Mouse (Mus musculus) embryonic facial prominence, embryonic 13.5 days (tissue): ENCODE data around the gene Olfr214. TPM values are rescaled to one million over a fixed set of nuclear protein-coding genes. Genes with fewer than 3 reads are reported as not detected.
"Not testable (repeated sequence)": the region's sequence is repeated elsewhere in the genome, so short reads cannot be mapped to it uniquely, and the experiment has no call there.

ENCODE experiments used
- ATAC-seq: fragments of 200-750 bp; cut with Nextera tagmentation; 2 replicates; pipeline ENCODE4 v1.8.0; 2017; ENCODE audit warnings: low read depth; ENCODE audit not compliant: insufficient number of reproducible peaks, insufficient read depth, low FRiP score, low TSS enrichment
- H3K27ac ChIP-seq: fragments of 300-500 bp; sonication (generic); 2 replicates; pipeline ENCODE4 v1.5.1; 2015; ENCODE audit warnings: moderate library complexity, mild to moderate bottlenecking, inconsistent platforms
- H3K27me3 ChIP-seq: fragments of 300-500 bp; sonication (generic); 2 replicates; pipeline ENCODE4 v1.6.1; 2015; ENCODE audit warnings: mild to moderate bottlenecking, inconsistent platforms
- H3K36me3 ChIP-seq: fragments of 300-500 bp; sonication (generic); 2 replicates; pipeline ENCODE4 v1.6.1; 2015; ENCODE audit warnings: mild to moderate bottlenecking, inconsistent platforms
- H3K4me1 ChIP-seq: fragments of 300-500 bp; sonication (generic); 2 replicates; pipeline ENCODE4 v1.6.1; 2015; ENCODE audit warnings: inconsistent platforms
- H3K4me2 ChIP-seq: fragments of 300-500 bp; sonication (generic); 2 replicates; pipeline ENCODE4 v1.6.1; 2015; ENCODE audit warnings: moderate library complexity, mild to moderate bottlenecking, inconsistent platforms
- H3K4me3 ChIP-seq: fragments of 300-500 bp; sonication (generic); 2 replicates; pipeline ENCODE4 v1.5.1; 2015; ENCODE audit warnings: mild to moderate bottlenecking, inconsistent platforms
- H3K9ac ChIP-seq: fragments of 300-500 bp; sonication (generic); 2 replicates; pipeline ENCODE4 v1.6.1; 2015; ENCODE audit warnings: mild to moderate bottlenecking, inconsistent platforms
- H3K9me3 ChIP-seq: fragments of 300-500 bp; sonication (generic); 2 replicates; pipeline ENCODE4 v1.6.1; 2016; ENCODE audit warnings: inconsistent platforms
- WGBS: fragments of 180-500 bp; shearing (Covaris S2); methylation state at CpG from one replicate; pipeline ENCODE4 v1.1.7; 2015; ENCODE audit warnings: mixed read lengths; 5-methylcytosine and 5-hydroxymethylcytosine counted together
- polyA plus RNA-seq: library from polyadenylated mRNA; unstranded; fragments of >200 nt; fragmentation: Nextera tagmentation; extraction: Ambion mirVana; gene quantifications from 2 replicates; pipeline ENCODE4 v1.2.1, GENCODE M21; 2015

Olfr214 gene
- not detected in 2 replicates for polyA plus RNA-seq

DNA sequence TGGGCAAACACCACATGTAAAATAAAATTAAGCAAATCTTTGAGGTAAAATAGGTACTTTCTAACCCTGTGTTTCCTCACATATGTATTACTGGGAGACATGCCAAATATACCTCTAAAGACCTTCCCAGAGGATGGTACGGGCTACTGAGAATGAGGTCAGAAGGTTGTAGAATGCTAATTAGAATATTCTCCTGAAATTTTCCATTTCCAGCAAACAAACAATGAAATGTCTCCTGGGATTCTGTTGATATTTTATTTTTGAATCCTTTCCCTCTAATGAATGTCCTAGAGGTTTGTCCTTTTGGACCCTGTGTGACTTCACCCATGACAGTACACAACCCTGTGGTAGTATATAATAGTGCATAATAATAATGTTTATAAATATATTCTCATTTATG is at the start of gene Olfr214:
Gene Olfr214, plus strand, starts transcription at position 301 of the 400 bp plus-strand sequence.
- H3K4me1 ChIP-seq, result 0 out of 2 replicates have a peak, but pooled peaks cover 3% of the 10 kb centered on the region
- WGBS, result 77% methylated on average over 1 of the region's 1 CpGs
- H3K4me2 ChIP-seq, result no peak within 1 kb of the TSS
- H3K4me3 ChIP-seq, result no peak within 1 kb of the TSS
- no peaks in the 10 kb centered on the region for H3K9me3 ChIP-seq
- H3K27me3 ChIP-seq, result peaks cover 9% of the 10 kb centered on the region; the same call in 1 of the 2 replicates
- no peak within 1 kb of the TSS for H3K27ac ChIP-seq
- H3K9ac ChIP-seq, result no peak within 1 kb of the TSS
- no peak for ATAC-seq
- H3K36me3 ChIP-seq, result no peaks in the 10 kb centered on the region

DNA sequence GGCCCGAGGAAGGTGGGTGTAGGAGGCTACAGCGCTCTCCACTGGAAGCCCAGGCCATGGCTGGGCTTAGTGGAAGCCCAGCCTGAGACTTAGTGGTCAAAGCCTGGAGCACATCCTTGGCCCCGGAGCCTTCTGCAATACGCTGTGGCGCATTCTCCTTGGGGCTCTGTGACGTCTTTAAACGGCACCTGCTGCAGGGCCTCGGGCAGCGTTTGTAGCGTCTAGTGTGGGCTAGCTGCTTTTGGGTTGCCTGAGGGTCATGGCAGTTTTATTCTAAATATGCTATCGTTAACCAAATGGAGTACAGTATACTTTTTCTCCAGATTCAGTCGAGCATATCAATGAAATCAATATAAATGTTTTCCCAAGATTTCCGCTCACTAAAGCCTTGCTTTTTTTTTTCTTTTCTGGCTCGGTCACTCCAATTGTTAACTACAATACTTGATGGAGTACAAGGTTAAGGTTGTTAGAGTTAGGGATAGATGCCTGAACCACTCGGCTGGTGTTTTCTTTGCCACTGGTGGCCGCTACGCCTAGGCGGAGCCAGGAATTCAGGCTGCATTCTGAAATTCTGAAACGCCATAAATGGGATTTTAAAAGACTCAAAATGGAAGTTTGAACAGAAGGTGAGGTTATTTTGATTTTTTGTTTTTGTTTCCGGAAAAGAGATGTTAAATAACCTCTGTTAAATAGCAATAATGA is 47.6 kb upstream of the Olfr214 start, which contains the start of gene Olfr212:
Gene Olfr212, plus strand, starts transcription at position 215 of the 702 bp plus-strand sequence.
- ATAC-seq, H3K4me3 ChIP-seq, H3K4me1 ChIP-seq, H3K27ac ChIP-seq, H3K4me2 ChIP-seq, H3K36me3 ChIP-seq, H3K9ac ChIP-seq, H3K27me3 ChIP-seq: not testable (repeated sequence)
- H3K9me3 ChIP-seq, result peaks cover 13% of the 10 kb centered on the region
- WGBS, result 91% methylated on average over 20 of the region's 20 CpGs

DNA sequence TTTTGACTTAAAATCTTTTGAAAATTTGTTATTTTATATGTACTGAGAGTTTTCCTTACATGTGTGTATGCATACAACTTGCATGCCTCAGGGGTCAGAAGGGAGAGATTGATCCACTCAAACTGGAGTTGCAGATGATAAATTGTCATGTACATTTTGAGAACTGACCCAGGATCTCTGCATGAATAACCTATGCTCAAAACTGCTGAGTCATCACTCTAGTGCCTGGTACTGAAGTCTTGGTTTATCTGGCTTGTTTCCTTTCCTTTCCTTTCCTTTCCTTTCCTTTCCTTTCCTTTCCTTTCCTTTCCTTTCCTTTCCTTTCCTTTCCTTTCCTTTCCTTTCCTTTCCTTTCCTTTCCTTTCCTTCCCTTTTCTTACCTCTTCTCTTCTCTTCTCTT is 39.2 kb upstream of the Olfr214 start:
- no peaks in the 10 kb centered on the region for H3K27me3 ChIP-seq
- no peaks in the 10 kb centered on the region for H3K36me3 ChIP-seq
- no peak for ATAC-seq
- no peak overlapping the region for H3K4me2 ChIP-seq
- no peak overlapping the region for H3K27ac ChIP-seq
- no peak overlapping the region for H3K4me3 ChIP-seq
- H3K9ac ChIP-seq, result no peak overlapping the region
- H3K4me1 ChIP-seq, result no peaks in the 10 kb centered on the region
- no peaks in the 10 kb centered on the region for H3K9me3 ChIP-seq

DNA sequence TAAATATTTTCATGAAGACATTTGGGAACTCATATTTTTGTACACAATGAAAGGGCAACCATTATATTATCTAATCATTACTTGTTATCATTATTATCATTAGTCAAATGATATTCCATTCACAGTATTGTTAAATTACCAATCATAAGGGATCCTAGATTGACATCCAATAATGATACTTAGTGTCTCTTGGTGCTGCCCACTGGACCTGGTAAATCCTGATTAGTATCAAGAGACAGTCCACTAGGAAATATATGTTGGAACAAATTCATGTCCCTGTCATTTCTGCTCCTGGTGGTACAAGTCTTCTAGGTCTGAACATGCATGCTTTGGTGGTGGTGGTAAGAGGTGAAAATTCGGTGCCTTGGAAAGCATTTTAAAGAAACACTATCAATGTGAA is 15.9 kb upstream of the Olfr214 start, which contains the start of gene Olfr213:
Gene Olfr213, plus strand, starts transcription at position 301 of the 400 bp plus-strand sequence.
- no peak within 1 kb of the TSS for H3K4me2 ChIP-seq
- no peak for ATAC-seq
- no peaks in the 10 kb centered on the region for H3K36me3 ChIP-seq
- H3K4me3 ChIP-seq, result no peak within 1 kb of the TSS
- no peak within 1 kb of the TSS for H3K27ac ChIP-seq
- H3K9ac ChIP-seq, result no peak within 1 kb of the TSS
- H3K9me3 ChIP-seq, result no peaks in the 10 kb centered on the region
- no peaks in the 10 kb centered on the region for H3K4me1 ChIP-seq
- no peaks in the 10 kb centered on the region for H3K27me3 ChIP-seq
- 78% methylated on average over 1 of the region's 1 CpGs for WGBS

DNA sequence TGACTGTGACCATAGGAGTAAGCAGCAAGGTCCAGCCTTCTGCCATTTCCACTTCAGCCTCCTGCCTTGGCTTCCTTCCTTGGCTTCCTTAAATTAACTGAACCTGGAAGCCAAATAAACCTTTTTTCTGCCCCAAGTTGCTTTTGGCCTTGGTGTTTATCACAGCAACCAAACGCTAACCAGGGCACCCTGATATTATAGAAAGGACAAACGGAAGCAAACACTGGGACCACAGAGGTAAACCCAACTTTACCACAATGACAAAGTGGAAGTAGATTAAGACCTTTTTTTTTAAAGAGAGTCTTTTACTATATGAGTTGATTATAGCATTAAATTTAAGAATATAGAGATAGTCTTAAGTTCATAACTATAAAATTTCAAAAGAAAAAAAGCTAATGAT is 11.5 kb upstream of the Olfr214 start:
- no peaks in the 10 kb centered on the region for H3K4me1 ChIP-seq
- no peak overlapping the region for H3K27ac ChIP-seq
- H3K36me3 ChIP-seq, result no peaks in the 10 kb centered on the region
- 79% methylated on average over 2 of the region's 2 CpGs for WGBS
- no peak overlapping the region for H3K4me3 ChIP-seq
- no peaks in the 10 kb centered on the region for H3K9me3 ChIP-seq
- ATAC-seq, result no peak
- no peak overlapping the region for H3K9ac ChIP-seq
- no peak overlapping the region for H3K4me2 ChIP-seq
- no peaks in the 10 kb centered on the region for H3K27me3 ChIP-seq

DNA sequence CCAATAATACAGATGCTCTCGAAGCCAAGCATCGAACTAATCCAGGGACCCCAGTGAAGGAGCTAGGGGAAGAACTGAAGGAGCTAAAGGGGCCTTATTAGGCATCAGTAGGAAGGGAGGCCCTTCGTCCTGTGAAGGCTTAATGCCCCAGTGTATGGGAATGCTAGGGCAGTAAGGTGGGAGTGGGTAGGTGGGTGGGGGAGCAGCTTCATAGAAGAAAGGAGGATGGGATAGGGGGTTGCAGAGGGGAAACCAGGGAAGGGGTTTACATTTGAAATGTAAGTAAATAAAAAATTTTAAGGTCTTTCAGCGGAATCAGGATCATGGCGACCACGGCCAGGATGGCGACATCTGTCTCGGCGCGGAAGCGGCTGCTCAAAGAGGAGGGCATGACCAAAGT is 3.2 kb upstream of the Olfr214 start, which contains the start of gene Gm5580:
Gene Gm5580, plus strand, starts transcription at position 301 of the 400 bp plus-strand sequence.
- H3K36me3 ChIP-seq, H3K9ac ChIP-seq, H3K4me1 ChIP-seq, H3K27me3 ChIP-seq, H3K4me2 ChIP-seq, H3K9me3 ChIP-seq, H3K27ac ChIP-seq, H3K4me3 ChIP-seq, ATAC-seq: not testable (repeated sequence)
- WGBS, result 94% methylated on average over 11 of the region's 11 CpGs

DNA sequence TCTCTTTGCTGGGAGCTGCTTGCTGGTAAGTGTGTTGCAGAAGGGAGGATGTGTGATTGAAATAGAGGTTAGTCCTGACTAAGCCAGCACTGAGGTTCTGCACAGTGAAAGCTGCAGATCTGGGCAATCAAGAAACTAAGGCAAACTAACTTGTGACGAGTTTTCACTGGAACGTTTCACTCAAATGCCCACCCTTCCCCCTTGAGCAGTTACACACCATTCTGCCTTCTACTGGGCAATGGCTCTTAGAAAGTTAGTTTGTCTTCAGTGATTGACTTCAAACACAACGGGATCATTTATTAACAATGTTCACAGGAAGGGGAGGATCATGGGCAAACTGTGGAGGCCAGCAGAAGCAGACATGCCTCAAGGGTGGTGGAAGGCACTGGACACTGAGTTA is 917 bp downstream of the Olfr214 start:
- Histone ChIP-seq H3K36me3 (no peaks in the 10 kb centered on the region), H3K9ac (no peak overlapping the region), H3K4me1 (0 out of 2 replicates have a peak, but pooled peaks cover 3% of the 10 kb centered on the region), H3K4me3 (no peak overlapping the region), H3K4me2 (no peak overlapping the region), H3K9me3 (no peaks in the 10 kb centered on the region), H3K27ac (no peak overlapping the region), H3K27me3 (peaks cover 9% of the 10 kb centered on the region; the same call in 1 of the 2 replicates)
- WGBS, result 61% methylated on average over 3 of the region's 3 CpGs
- no peak for ATAC-seq

DNA sequence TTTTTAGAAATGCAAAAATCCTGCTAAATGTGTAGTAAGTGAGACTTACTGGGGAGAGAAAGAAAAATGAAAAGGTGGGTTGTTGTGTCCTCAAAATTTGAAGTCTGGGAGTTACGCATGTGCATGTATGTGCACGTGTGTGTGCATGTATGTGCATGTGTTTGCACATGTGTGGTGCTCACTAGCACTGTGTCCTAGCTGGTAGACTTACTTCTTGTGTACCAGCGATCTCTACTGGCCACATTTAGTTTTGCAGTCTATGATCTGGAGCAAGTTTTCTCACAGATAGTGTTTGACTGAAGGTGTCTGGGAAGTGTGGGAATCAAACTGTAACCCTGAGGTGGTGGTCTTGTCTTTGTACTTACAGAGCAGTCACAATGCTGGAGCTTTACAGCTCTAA is 15.8 kb downstream of the Olfr214 start:
- WGBS, result 31% methylated on average over 3 of the region's 3 CpGs
- no peaks in the 10 kb centered on the region for H3K36me3 ChIP-seq
- no peaks in the 10 kb centered on the region for H3K9me3 ChIP-seq
- H3K4me3 ChIP-seq, result no peak overlapping the region
- ATAC-seq, result no peak
- H3K4me1 ChIP-seq, result no peaks in the 10 kb centered on the region
- H3K4me2 ChIP-seq, result no peak overlapping the region
- H3K27me3 ChIP-seq, result no peaks in the 10 kb centered on the region
- H3K9ac ChIP-seq, result no peak overlapping the region
- no peak overlapping the region for H3K27ac ChIP-seq

DNA sequence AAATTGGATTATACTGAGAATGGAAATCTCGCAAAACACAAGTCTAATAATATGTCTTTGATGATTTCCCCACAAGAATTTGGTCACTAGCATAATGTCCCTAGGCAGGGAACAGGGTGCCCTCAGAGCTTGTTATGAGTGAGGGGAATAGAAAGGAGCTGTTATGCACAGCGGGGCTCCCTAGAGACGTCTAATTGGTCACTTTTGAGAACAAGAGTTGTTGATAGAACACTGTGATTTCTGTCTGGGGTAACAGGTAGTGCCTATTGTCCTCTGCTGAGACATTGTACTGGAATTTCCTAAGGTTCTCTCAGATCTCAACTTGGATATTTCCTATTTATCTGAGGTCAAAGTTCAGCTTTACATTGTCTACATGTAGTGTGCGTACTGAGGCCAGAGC is 30.1 kb downstream of the Olfr214 start, which contains the start of gene Olfr215:
Gene Olfr215, minus strand, starts transcription at position 101 of the 400 bp plus-strand sequence.
- 52% methylated on average over 4 of the region's 4 CpGs for WGBS

DNA sequence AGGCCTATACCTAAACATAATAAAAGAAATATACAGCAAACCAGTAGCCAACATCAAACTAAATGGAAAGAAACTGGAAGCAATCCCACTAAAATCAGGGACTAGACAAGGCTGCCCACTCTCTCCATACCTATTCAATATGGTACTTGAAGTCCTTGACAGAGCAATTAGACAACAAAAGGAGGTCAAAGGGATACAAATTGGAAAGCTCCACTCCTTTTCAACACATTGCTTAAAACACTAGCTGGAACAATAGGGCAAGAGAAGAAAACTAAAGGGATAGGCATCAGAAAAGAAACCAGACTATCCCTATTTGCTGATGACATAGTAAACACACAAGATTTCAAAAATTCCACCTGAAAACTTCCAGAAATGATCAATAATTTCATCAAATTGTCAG is 46.9 kb downstream of the Olfr214 start:
- not testable (repeated sequence) for H3K36me3 ChIP-seq, ATAC-seq

More for the DNA sequence above, 30.1 kb downstream of the Olfr214 start, which contains the start of gene Olfr215:
- no peaks in the 10 kb centered on the region for H3K9me3 ChIP-seq
- H3K4me1 ChIP-seq, result no peaks in the 10 kb centered on the region
- no peak within 1 kb of the TSS for H3K4me2 ChIP-seq
- H3K36me3 ChIP-seq, result no peaks in the 10 kb centered on the region
- no peak within 1 kb of the TSS for H3K27ac ChIP-seq
- no peak within 1 kb of the TSS for H3K9ac ChIP-seq
- H3K4me3 ChIP-seq, result no peak within 1 kb of the TSS
- ATAC-seq, result no peak
- no peaks in the 10 kb centered on the region for H3K27me3 ChIP-seq

DNA sequence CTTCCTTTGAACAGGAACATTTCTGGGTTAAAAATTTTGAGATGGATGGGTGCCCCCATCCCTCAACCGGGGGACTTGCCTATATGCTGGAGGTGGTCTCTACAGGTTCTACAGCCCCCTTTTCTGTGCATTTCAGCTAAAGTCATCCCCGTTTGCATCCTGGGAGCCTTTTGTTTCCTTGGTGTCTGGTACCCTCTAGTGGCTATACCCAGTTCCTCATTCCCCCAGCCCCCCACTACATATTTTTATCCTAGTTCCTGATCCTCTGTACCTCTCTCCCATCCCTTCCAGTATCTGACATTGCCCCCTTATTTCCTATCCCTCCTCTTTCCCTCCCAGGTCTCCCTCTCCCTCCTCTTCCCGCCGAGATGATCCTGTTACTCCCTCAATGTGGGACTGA is 53.2 kb downstream of the Olfr214 start:
- no peak overlapping the region for H3K4me3 ChIP-seq
- H3K36me3 ChIP-seq, result no peaks in the 10 kb centered on the region
- no peak overlapping the region for H3K9ac ChIP-seq
- no peak for ATAC-seq
- H3K4me1 ChIP-seq, result no peaks in the 10 kb centered on the region
- H3K4me2 ChIP-seq, result no peak overlapping the region
- H3K9me3 ChIP-seq, result no peaks in the 10 kb centered on the region
- 47% methylated on average over 4 of the region's 4 CpGs for WGBS
- H3K27me3 ChIP-seq, result no peaks in the 10 kb centered on the region
- no peak overlapping the region for H3K27ac ChIP-seq

More for the DNA sequence above, 46.9 kb downstream of the Olfr214 start:
- H3K27ac ChIP-seq, H3K9ac ChIP-seq, H3K27me3 ChIP-seq, H3K4me2 ChIP-seq, H3K9me3 ChIP-seq, H3K4me3 ChIP-seq, H3K4me1 ChIP-seq: not testable (repeated sequence)
